Comparison of ENCODE assay signal across 30 mouse cellular contexts in genomic region chr3:20714671-20715070, GRCm38 (mm10).
A peak's percentile ranks its signal among the peaks of the same experiment; 100 is the strongest.
DNase-seq lines count a peak whose midpoint lies in the region; ATAC-seq lines count a peak whose summit lies in the region.
"Had no signal": no experiment of that assay in that cellular context is flagged by ENCODE, and none has a peak within 500 bp of the region (broad histone marks: within the 10 kb centered on the region; RNA-seq: fewer than 3 reads in every experiment).

No protein-coding gene starts in this region.

- no peak overlapping the region for H3K4me3 ChIP-seq in embryonic facial prominence, embryonic 14.5 days (ENCODE audit: low read depth, low read length)
- no peak overlapping the region for H3K4me3 ChIP-seq in embryonic facial prominence, embryonic 10.5 days
- H3K4me3 ChIP-seq: embryonic facial prominence, embryonic 15.5 days; forebrain, embryonic 15.5 days; gastrocnemius, adult 2 months; heart, embryonic 12.5 days; heart, embryonic 15.5 days had no signal

- H3K27me3 ChIP-seq in embryonic facial prominence, embryonic 14.5 days (replicated peaks; ENCODE audit: control insufficient read depth, insufficient read depth, low read length): no peaks in the 10 kb centered on the region
- no peaks in the 10 kb centered on the region for H3K27me3 ChIP-seq in embryonic facial prominence, embryonic 10.5 days (replicated peaks; ENCODE audit: low read depth, poor library complexity, severe bottlenecking)
- H3K27me3 ChIP-seq: CH12.LX; embryonic facial prominence, embryonic 15.5 days; forebrain, embryonic 15.5 days; heart, embryonic 12.5 days; heart, embryonic 15.5 days had no signal

- no peaks in the 10 kb centered on the region for H3K4me1 ChIP-seq in embryonic facial prominence, embryonic 14.5 days (ENCODE audit: control insufficient read depth, insufficient read depth, low read length)
- H3K4me1 ChIP-seq in embryonic facial prominence, embryonic 10.5 days: no peaks in the 10 kb centered on the region
- H3K4me1 ChIP-seq: embryonic facial prominence, embryonic 15.5 days; forebrain, embryonic 15.5 days; heart, embryonic 12.5 days; heart, embryonic 15.5 days had no signal

- no peak for ATAC-seq in embryonic facial prominence, embryonic 14.5 days (ENCODE audit: low read depth)
- ATAC-seq in common myeloid progenitor, adult 5-6 weeks (replicated peaks; ENCODE audit: low read depth, poor library complexity, severe bottlenecking): 0 out of 2 replicates have a peak, but pooled peaks have one; percentile 22
- ATAC-seq in hematopoietic stem cell, adult 5-6 weeks (replicated peaks in 1 of 2; ENCODE audit: insufficient read depth in 1 of 2, low FRiP score in 2 of 2, low TSS enrichment in 1 of 2, low read depth in 1 of 2, poor library complexity in 2 of 2, severe bottlenecking in 2 of 2): peak; percentile 48 to 82
- ATAC-seq: activated CD4-positive, CD25-positive, alpha-beta regulatory T cell, adult 4 months; forebrain, embryonic 15.5 days; hindbrain, postnatal 0 days; inflammation-experienced regulatory T-cells, adult 6 months; intestine, embryonic 16.5 days had no signal

- H3K36me3 ChIP-seq in embryonic facial prominence, embryonic 14.5 days (ENCODE audit: control insufficient read depth, insufficient read depth, low read length): no peaks in the 10 kb centered on the region
- no peaks in the 10 kb centered on the region for H3K36me3 ChIP-seq in embryonic facial prominence, embryonic 10.5 days (replicated peaks)
- H3K36me3 ChIP-seq: embryonic facial prominence, embryonic 15.5 days; forebrain, embryonic 15.5 days; G1E; heart, embryonic 12.5 days; heart, embryonic 15.5 days had no signal

- H3K4me2 ChIP-seq in embryonic facial prominence, embryonic 14.5 days (ENCODE audit: low read depth, low read length): no peak overlapping the region
- H3K4me2 ChIP-seq: embryonic facial prominence, embryonic 15.5 days; forebrain, embryonic 15.5 days; heart, embryonic 12.5 days; heart, embryonic 15.5 days; hindbrain, embryonic 14.5 days had no signal

- DNase-seq in embryonic facial prominence, embryonic 14.5 days (ENCODE audit: low spot score): peak; percentile 17
- no peak for DNase-seq in embryonic facial prominence, embryonic 10.5 days (ENCODE audit: low spot score)
- DNase-seq in layer of hippocampus, postnatal 10 days (ENCODE audit: low spot score in 2 of 2): no peak
- no peak for DNase-seq in embryo, embryonic 10 days (ENCODE audit: low spot score)
- DNase-seq in cerebellum, postnatal 14 days: no peak
- DNase-seq: adrenal gland, adult 8-10 months; adrenal gland, postnatal 25 days; B cell, adult 2 months; cerebellum, adult 11-12 months; cerebellum, adult 8-10 months; cerebellum, postnatal 10 days; embryo, embryonic 11 days; gastrocnemius, adult 2 months; gastrocnemius, postnatal 14 days; heart, adult 18-20 months; heart, postnatal 10 days; heart, postnatal 36 days had no signal

- no peaks in the 10 kb centered on the region for H3K9me3 ChIP-seq in embryonic facial prominence, embryonic 14.5 days (ENCODE audit: control insufficient read depth, low read length)
- no peaks in the 10 kb centered on the region for H3K9me3 ChIP-seq in embryonic facial prominence, embryonic 10.5 days
- H3K9me3 ChIP-seq: embryonic facial prominence, embryonic 15.5 days; forebrain, embryonic 15.5 days; G1E; heart, embryonic 15.5 days had no signal

- 54% methylated on average over 1 of the region's 1 CpGs for WGBS in embryonic facial prominence, embryonic 14.5 days
- WGBS in embryonic facial prominence, embryonic 10.5 days: 65% methylated on average over 1 of the region's 1 CpGs

- no peak overlapping the region for H3K9ac ChIP-seq in embryonic facial prominence, embryonic 14.5 days (ENCODE audit: low read depth, low read length)
- H3K9ac ChIP-seq: embryonic facial prominence, embryonic 15.5 days; forebrain, embryonic 15.5 days; heart, embryonic 12.5 days; heart, embryonic 15.5 days; hindbrain, embryonic 14.5 days had no signal

- no peak overlapping the region for H3K27ac ChIP-seq in embryonic facial prominence, embryonic 14.5 days (replicated peaks; ENCODE audit: low read depth, low read length)
- no peak overlapping the region for H3K27ac ChIP-seq in embryonic facial prominence, embryonic 10.5 days (replicated peaks)
- H3K27ac ChIP-seq: embryonic facial prominence, embryonic 15.5 days; forebrain, embryonic 15.5 days; gastrocnemius, adult 2 months; heart, embryonic 15.5 days; hindbrain, embryonic 14.5 days; hindbrain, postnatal 0 days had no signal
